Mouse (Mus musculus) forebrain, embryonic 16.5 days (tissue): ENCODE results near the gene Tifa. TPM values are rescaled to one million over a fixed set of nuclear protein-coding genes. Genes with fewer than 3 reads are reported as not detected.

Experiments used
- ATAC-seq: fragments of 200-750 bp; cut with Nextera tagmentation; 2 replicates; pipeline ENCODE4 v1.8.0; 2017; ENCODE audit warnings: mild to moderate bottlenecking, moderate library complexity
- H3K27ac ChIP-seq: fragments of 300-500 bp; sonication (generic); 2 replicates; pipeline ENCODE4 v1.5.1; 2014; ENCODE audit warnings: low read length, control low read depth
- H3K27me3 ChIP-seq: fragments of 300-500 bp; sonication (generic); replicated peaks from 2 replicates; pipeline ENCODE4 v1.6.1; 2014; ENCODE audit warnings: low read length; ENCODE audit not compliant: control insufficient read depth, insufficient read depth
- H3K36me3 ChIP-seq: fragments of 300-500 bp; sonication (generic); 2 replicates; pipeline ENCODE4 v1.6.1; 2014; ENCODE audit not compliant: control insufficient read depth, insufficient read depth
- H3K4me1 ChIP-seq: fragments of 300-500 bp; sonication (generic); replicated peaks from 2 replicates; pipeline ENCODE4 v1.6.1; 2014; ENCODE audit warnings: low read length; ENCODE audit not compliant: control insufficient read depth, insufficient read depth
- H3K4me2 ChIP-seq: fragments of 300-500 bp; sonication (generic); 2 replicates; pipeline ENCODE4 v1.6.1; 2014; ENCODE audit warnings: mild to moderate bottlenecking, low read length, control low read depth
- H3K4me3 ChIP-seq: fragments of 300-500 bp; sonication (generic); replicated peaks from 2 replicates; pipeline ENCODE4 v1.5.1; 2014; ENCODE audit warnings: mild to moderate bottlenecking, low read length, control low read depth
- H3K9ac ChIP-seq: fragments of 300-500 bp; sonication (generic); replicated peaks from 2 replicates; pipeline ENCODE4 v1.6.1; 2014; ENCODE audit warnings: low read depth, low read length, control low read depth
- H3K9me3 ChIP-seq: fragments of 300-500 bp; sonication (generic); 2 replicates; pipeline ENCODE4 v1.6.1; 2016; ENCODE audit warnings: low read length; ENCODE audit not compliant: control insufficient read depth
- WGBS: fragments of 180-500 bp; shearing (Covaris S2); extraction: QIAGEN DNeasy Blood & Tissue Kit; methylation state at CpG from one replicate; pipeline ENCODE4 v1.1.7; 2014; 5-methylcytosine and 5-hydroxymethylcytosine counted together
- polyA plus RNA-seq: library from polyadenylated mRNA; unstranded; fragments of >200 nt; fragmentation: Nextera tagmentation; extraction: Ambion mirVana; gene quantifications from 2 replicates; pipeline ENCODE4 v1.2.1, GENCODE M21; 2015

The Tifa gene
- polyA plus RNA-seq, 1 experiment from 2014 or later: 3.4 TPM

DNA sequence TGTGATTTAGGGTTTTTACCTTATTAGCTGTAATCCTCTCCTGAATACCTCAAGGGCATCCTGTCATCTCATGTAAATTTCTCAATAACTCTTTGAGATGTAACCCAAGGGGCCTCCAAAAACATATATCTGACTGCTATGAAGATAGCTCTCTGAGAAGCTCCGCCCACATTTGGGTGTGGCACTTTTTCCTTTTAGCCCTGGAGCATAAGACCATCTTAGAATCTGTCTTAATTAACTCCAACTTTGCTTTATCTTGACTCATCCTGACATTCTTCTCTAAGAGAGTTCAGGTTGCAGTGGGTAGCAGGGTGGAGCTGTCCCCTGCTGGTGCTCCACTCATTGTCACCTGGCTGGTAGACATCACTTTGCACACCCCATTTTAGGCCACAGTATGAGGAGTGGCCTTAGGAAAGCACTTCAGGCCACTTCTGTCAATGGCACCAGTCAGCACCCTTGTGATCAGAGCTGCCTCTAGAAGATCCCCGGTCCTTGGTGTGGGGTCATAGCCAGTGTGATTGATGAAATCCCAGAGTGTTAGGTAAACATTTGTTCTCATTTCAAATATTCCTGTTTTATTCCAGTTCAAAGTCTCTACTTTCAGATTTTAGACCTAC, 53.8 kb downstream of the Tifa start:
- Histone ChIP-seq H3K4me2 (no peak overlapping the region), H3K36me3 (no peaks in the 10 kb centered on the region), H3K27ac (no peak overlapping the region), H3K4me3 (no peak overlapping the region), H3K9me3 (no peaks in the 10 kb centered on the region), H3K4me1 (no peaks in the 10 kb centered on the region), H3K9ac (no peak overlapping the region), H3K27me3 (no peaks in the 10 kb centered on the region)
- ATAC-seq: no peak
- 90% methylated on average over 2 of the region's 2 CpGs for WGBS

DNA sequence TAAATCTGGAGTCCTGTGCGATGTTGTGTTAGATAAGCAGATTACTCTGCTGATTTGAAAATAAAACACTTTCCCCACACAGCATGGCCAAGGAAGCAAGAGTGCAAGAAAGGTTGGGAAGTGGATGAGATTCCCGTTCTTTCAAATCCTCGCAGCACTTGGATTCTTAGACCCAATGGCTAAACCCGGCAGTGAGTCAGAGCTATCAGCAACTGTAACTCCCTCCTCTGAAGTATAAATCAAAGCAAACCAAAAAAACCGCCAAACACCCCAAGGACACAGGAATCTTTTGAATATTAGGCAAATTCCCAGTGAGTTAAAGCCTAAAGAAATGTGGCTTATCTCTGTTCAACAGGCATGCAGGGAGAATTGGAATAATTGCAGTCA, 54.3 kb downstream of the Tifa start:
- H3K4me1 ChIP-seq: no peaks in the 10 kb centered on the region
- H3K4me2 ChIP-seq: no peak overlapping the region
- H3K27me3 ChIP-seq: no peaks in the 10 kb centered on the region
- WGBS: 91% methylated on average over 5 of the region's 5 CpGs
- no peak overlapping the region for H3K27ac ChIP-seq
- no peaks in the 10 kb centered on the region for H3K9me3 ChIP-seq
- H3K9ac ChIP-seq: no peak overlapping the region
- H3K4me3 ChIP-seq: no peak overlapping the region
- H3K36me3 ChIP-seq: no peaks in the 10 kb centered on the region
- ATAC-seq: no peak

DNA sequence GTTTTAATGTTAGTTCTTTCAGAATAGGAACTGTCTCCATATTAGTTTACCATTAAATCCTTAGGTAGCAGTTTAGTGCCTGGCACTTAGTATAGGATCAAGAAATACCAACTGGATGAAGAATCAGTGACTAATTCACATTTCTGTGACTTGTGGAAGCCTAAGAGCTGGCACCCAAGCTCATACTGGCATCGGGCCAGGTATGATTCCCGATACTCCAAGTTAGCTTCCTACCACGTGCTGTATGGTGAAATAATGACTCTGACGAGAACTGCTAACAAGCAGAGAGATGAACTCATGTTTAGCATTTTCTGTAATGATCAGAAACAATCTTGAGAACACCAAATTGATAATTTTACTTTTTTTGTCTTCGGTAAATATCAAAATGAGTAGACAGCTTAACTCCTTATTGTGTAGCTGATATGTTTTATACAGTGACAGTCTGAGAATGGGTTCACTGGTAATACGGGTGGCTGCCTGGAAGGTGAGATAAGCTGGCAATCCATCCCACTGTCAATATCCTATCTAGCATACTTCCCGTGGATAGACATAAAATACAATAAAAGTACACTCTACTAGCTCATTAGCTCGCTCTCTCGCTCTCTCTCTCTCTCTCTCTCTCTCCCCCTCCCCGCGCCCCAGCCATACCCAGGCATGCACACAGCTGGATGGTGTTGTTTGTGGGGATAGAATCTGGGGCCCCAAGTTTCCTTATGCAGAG, 58.6 kb downstream of the Tifa start:
- H3K9me3 ChIP-seq: no peaks in the 10 kb centered on the region
- H3K27ac ChIP-seq: no peak overlapping the region
- H3K4me3 ChIP-seq: no peak overlapping the region
- H3K36me3 ChIP-seq: no peaks in the 10 kb centered on the region
- H3K27me3 ChIP-seq: no peaks in the 10 kb centered on the region
- peaks cover 4% of the 10 kb centered on the region for H3K4me1 ChIP-seq
- H3K4me2 ChIP-seq: no peak overlapping the region
- WGBS: 67% methylated on average over 11 of the region's 11 CpGs
- ATAC-seq: no peak
- H3K9ac ChIP-seq: no peak overlapping the region

DNA sequence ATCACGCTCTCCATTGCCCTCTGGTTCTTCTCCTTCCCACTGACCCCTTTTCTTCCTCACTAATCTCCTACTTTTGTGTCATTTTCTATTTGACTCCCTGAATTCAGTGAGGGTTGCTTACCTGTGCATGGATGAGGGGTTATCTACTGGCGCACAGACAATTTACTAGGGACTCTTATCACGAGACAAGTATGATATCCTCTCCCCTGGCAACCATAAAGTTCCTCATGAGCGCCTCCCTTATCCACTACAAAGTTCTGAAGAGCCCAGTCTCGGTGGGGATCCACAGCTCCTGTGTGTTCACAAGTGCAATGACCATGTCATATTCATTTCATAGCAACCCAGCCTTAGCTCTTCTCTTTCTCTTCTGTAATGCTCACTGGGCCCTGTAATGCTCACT, 60.3 kb downstream of the Tifa start:
- no peak overlapping the region for H3K27ac ChIP-seq
- 82% methylated on average over 5 of the region's 5 CpGs for WGBS
- no peaks in the 10 kb centered on the region for H3K9me3 ChIP-seq
- no peak overlapping the region for H3K4me2 ChIP-seq
- peaks cover 12% of the 10 kb centered on the region for H3K4me1 ChIP-seq
- no peaks in the 10 kb centered on the region for H3K36me3 ChIP-seq
- H3K4me3 ChIP-seq: no peak overlapping the region
- no peak for ATAC-seq
- H3K27me3 ChIP-seq: no peaks in the 10 kb centered on the region
- no peak overlapping the region for H3K9ac ChIP-seq

DNA sequence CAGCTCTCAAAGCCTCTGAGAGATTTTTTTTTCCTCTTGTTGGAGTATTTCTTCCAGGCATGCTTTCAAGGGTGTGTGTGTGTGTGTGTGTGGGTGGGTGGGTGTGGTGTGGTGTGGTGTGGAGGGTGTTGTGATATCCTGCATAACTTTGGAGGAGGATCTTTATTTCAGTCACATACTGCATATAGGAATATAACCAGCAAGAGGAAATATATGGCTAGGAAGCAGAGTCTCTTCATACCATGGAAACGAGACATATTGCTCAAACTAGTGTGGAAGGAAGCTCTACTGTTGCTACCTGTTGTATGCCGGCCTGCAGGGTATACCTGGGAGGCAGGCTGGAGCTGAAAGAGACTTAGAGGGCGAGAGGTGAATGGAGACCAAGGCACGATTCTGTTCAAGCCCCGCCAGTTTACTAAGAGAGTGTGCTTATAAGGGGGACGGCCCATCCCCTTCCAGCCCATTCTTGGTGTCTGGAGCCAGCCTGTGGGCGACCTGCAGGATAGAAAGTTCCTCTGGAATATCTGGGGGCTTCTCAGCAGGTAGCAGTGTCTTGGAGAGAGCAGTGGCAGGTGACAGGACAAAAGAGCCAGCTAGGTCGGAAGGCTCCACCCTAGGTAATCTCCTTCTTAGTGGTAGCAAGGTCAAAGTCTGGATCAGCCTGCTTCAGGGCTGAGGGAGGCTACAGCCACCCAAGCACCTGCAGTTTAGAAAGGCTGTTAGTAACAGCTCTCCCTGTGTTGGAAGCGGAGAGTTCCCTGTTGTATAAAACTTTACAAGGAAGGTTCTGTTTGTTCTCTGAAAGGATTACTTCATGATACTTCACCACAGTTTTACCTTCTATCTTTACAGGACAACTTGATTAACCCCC, 61.4 kb downstream of the Tifa start:
- 57% methylated on average over 9 of the region's 9 CpGs for whole genome bisulfite sequencing

DNA sequence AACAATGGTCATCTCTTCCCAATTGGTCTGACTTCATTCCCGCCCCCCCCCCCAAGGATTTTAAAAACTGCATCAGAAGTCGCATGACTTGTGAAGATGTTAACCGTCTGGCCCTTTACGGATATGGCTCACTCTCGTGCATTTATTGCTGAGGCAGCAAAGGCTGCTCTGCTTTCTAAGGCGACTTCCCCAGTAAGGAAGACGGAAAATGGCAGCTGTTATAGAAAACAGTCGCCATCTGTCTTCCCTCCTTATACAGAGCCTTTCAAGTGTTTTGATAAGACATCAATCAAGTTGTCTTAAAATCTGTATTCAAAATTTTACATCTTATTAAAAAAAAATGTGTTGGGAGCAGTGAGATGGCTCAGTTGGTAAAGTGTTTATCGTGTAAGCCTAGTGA, 63.1 kb downstream of the Tifa start:
- H3K27ac ChIP-seq: no peak overlapping the region; the same call in 1 of the 2 replicates
- no peak overlapping the region for H3K4me2 ChIP-seq
- peaks cover 12% of the 10 kb centered on the region for H3K4me1 ChIP-seq
- H3K9me3 ChIP-seq: no peaks in the 10 kb centered on the region
- no peaks in the 10 kb centered on the region for H3K36me3 ChIP-seq
- 56% methylated on average over 9 of the region's 9 CpGs for WGBS
- peak; percentile 82 for ATAC-seq
- H3K4me3 ChIP-seq: no peak overlapping the region
- no peaks in the 10 kb centered on the region for H3K27me3 ChIP-seq
- H3K9ac ChIP-seq: no peak overlapping the region

More for the DNA sequence above, 61.4 kb downstream of the Tifa start:
- Histone ChIP-seq H3K27ac (no peak overlapping the region), H3K9me3 (no peaks in the 10 kb centered on the region), H3K4me2 (no peak overlapping the region), H3K9ac (no peak overlapping the region), H3K27me3 (no peaks in the 10 kb centered on the region), H3K36me3 (no peaks in the 10 kb centered on the region), H3K4me3 (no peak overlapping the region), H3K4me1 (peaks cover 12% of the 10 kb centered on the region)
- ATAC-seq: no peak

DNA sequence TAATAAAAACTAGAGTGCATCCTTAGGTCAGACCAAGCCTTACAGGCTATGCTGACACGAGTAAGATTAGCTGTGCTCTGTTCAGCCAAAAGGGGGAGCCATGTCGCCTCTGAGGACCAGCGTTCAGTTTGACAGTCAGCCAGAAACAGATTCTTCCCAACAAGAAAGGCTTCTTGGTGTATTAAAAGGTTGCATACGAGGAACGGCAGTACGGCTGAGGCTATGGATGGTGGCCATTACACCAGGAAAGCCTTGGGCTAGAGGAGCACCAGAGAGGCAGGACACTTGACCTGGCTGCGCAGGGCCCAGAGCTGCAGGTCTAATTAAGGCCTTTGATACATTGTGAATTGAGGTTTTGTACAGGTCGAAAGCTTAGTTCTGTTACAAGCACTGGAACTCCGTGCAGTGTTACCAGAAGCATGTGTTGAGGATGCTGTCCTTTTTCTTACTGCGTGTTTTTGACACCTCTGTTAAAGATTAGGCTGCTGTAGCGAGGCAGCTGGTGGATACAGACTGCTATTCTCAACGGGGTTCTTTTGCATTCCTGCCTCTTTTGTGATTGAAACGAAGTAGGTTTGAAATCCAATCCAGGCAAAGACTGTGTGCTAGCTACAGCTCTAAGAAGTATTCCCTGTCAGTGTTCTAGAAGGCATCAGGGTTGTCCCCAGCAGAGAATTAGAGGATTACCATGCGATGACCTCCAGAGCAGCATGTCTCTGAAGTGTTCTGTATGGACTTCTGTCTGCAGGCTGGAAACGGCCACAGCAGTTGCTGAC, 64.0 kb downstream of the Tifa start:
- H3K27ac ChIP-seq: peak overlapping the region; percentile 16
- H3K9ac ChIP-seq: 0 out of 2 replicates have a peak overlapping the region, but pooled peaks have one; percentile 13
- H3K27me3 ChIP-seq: no peaks in the 10 kb centered on the region
- 8% methylated on average over 15 of the region's 15 CpGs for WGBS
- ATAC-seq: peak; percentile 77
- peak overlapping the region; percentile 10; the same call in 1 of the 2 replicates for H3K4me2 ChIP-seq
- H3K4me3 ChIP-seq: no peak overlapping the region
- no peaks in the 10 kb centered on the region for H3K9me3 ChIP-seq
- H3K36me3 ChIP-seq: no peaks in the 10 kb centered on the region
- H3K4me1 ChIP-seq: peaks cover 12% of the 10 kb centered on the region

DNA sequence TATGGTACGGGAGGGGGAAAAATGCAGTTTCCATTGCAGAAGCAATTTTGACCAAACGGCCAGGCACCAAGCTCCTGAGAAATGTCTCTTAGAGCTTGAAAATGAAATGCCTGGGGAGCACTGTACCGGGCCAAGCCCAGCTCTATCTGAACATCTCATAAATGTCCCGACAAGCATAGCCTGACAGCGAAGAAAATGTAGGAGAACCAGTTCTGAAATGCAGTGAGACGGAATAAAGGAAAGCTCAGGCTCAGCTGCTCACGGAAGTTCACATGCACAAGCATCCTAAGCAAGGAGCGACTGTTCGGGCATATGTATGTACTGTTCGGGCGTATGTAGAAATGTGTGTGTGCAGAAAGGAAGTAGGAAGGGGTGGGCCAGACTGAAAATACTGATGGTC, 71.7 kb downstream of the Tifa start:
- Histone ChIP-seq H3K9me3 (no peaks in the 10 kb centered on the region), H3K4me2 (no peak overlapping the region), H3K27me3 (0 out of 2 replicates have a peak, but pooled peaks cover 2% of the 10 kb centered on the region), H3K9ac (no peak overlapping the region), H3K4me3 (no peak overlapping the region), H3K4me1 (no peaks in the 10 kb centered on the region), H3K27ac (no peak overlapping the region), H3K36me3 (no peaks in the 10 kb centered on the region)
- no peak for ATAC-seq
- WGBS: 89% methylated on average over 11 of the region's 11 CpGs
